Mouse (Mus musculus) embryonic facial prominence, embryonic 13.5 days (tissue): ENCODE data around the gene Fam208b. TPM values are rescaled to one million over a fixed set of nuclear protein-coding genes. Genes with fewer than 3 reads are reported as not detected.

ENCODE experiments used
- ATAC-seq: fragments of 200-750 bp; cut with Nextera tagmentation; 2 replicates; pipeline ENCODE4 v1.8.0; 2017; ENCODE audit warnings: low read depth; ENCODE audit not compliant: insufficient number of reproducible peaks, insufficient read depth, low FRiP score, low TSS enrichment
- H3K27ac ChIP-seq: fragments of 300-500 bp; sonication (generic); 2 replicates; pipeline ENCODE4 v1.5.1; 2015; ENCODE audit warnings: moderate library complexity, mild to moderate bottlenecking, inconsistent platforms
- H3K27me3 ChIP-seq: fragments of 300-500 bp; sonication (generic); 2 replicates; pipeline ENCODE4 v1.6.1; 2015; ENCODE audit warnings: mild to moderate bottlenecking, inconsistent platforms
- H3K36me3 ChIP-seq: fragments of 300-500 bp; sonication (generic); 2 replicates; pipeline ENCODE4 v1.6.1; 2015; ENCODE audit warnings: mild to moderate bottlenecking, inconsistent platforms
- H3K4me1 ChIP-seq: fragments of 300-500 bp; sonication (generic); 2 replicates; pipeline ENCODE4 v1.6.1; 2015; ENCODE audit warnings: inconsistent platforms
- H3K4me2 ChIP-seq: fragments of 300-500 bp; sonication (generic); 2 replicates; pipeline ENCODE4 v1.6.1; 2015; ENCODE audit warnings: moderate library complexity, mild to moderate bottlenecking, inconsistent platforms
- H3K4me3 ChIP-seq: fragments of 300-500 bp; sonication (generic); 2 replicates; pipeline ENCODE4 v1.5.1; 2015; ENCODE audit warnings: mild to moderate bottlenecking, inconsistent platforms
- H3K9ac ChIP-seq: fragments of 300-500 bp; sonication (generic); 2 replicates; pipeline ENCODE4 v1.6.1; 2015; ENCODE audit warnings: mild to moderate bottlenecking, inconsistent platforms
- H3K9me3 ChIP-seq: fragments of 300-500 bp; sonication (generic); 2 replicates; pipeline ENCODE4 v1.6.1; 2016; ENCODE audit warnings: inconsistent platforms
- WGBS: fragments of 180-500 bp; shearing (Covaris S2); methylation state at CpG from one replicate; pipeline ENCODE4 v1.1.7; 2015; ENCODE audit warnings: mixed read lengths; 5-methylcytosine and 5-hydroxymethylcytosine counted together
- polyA plus RNA-seq: library from polyadenylated mRNA; unstranded; fragments of >200 nt; fragmentation: Nextera tagmentation; extraction: Ambion mirVana; gene quantifications from 2 replicates; pipeline ENCODE4 v1.2.1, GENCODE M21; 2015

The Fam208b gene
- polyA plus RNA-seq, 1 experiment from 2014 or later: 23.4 TPM

DNA sequence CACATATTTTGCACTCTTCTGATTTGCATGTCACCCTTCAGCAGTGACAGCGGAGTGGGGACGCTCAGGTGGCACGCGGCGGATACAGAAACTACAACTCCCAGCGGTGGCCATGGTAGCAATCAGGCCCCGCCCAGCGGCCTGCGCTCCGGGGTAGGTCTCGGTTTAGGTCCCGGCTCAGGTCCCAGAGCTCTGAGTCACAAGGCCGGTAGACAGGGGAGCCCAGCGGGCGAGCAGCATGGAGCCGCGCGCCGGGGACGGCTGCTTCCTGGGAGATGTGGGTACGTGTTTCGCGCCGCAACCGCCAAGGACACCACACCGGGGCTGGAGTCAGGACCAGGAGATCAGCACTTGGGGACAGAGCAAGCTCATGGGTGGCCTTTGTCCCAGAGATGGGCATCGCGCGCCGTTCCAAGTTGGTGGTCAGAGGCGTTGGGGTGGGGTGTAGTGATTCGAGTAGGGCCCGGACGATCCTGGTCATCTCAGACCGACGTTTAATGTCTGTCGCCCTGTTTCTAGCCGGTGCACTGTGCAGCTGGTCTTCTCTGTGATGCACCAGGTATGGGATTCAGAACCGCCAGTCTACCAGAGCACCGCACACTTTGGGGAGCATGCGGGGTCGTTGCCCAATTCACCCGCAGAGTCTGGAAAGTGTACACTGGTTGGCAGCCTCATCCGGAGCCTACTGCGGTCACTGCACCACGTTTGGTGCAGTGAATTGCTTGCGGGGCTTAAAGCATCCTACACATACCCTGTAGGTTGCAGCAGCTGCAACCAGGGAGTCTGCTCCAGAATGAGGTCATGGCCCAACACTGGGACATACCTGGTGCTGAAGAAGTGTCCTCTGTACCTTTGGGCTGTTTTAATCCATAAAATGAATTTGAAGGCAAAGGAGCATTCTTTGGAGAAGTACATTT lies 23.2 kb upstream of the Fam208b start, which contains the start of gene Asb13:
Gene Asb13, plus strand, starts transcription at position 138 of the 917 bp plus-strand sequence.
- Histone ChIP-seq H3K9ac (peak within 1 kb of the TSS; percentile 84), H3K27me3 (no peaks in the 10 kb centered on the region), H3K36me3 (no peaks in the 10 kb centered on the region), H3K27ac (no peak within 1 kb of the TSS), H3K4me2 (peak within 1 kb of the TSS; percentile 79), H3K9me3 (no peaks in the 10 kb centered on the region), H3K4me1 (0 out of 2 replicates have a peak, but pooled peaks cover 5% of the 10 kb centered on the region), H3K4me3 (peak within 1 kb of the TSS; percentile 75)
- under 1% methylated on average over 47 of the region's 47 CpGs for WGBS
- peak; percentile 83 for ATAC-seq

DNA sequence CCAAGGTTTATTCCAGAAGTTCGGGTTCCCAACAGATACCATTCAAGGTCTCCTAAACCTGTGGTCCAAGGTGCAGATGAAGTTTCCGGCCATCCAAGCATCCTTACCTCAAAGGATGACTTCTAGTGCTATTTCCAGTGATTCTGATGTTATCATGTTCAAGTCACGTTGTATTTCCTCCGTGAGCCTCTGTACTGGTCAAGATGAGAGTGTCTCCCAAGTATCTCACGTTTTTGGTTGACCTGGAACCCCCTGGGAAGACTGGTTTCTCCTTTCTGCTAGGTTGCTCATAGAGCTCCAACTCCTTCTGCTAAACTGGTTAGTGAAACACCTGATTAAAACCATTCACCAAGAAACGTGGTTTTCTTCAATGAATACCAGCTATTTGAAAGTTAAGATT lies 22.2 kb upstream of the Fam208b start:
- Histone ChIP-seq H3K9ac (no peak overlapping the region), H3K4me1 (0 out of 2 replicates have a peak, but pooled peaks cover 5% of the 10 kb centered on the region), H3K9me3 (no peaks in the 10 kb centered on the region), H3K27ac (no peak overlapping the region), H3K4me3 (no peak overlapping the region), H3K36me3 (no peaks in the 10 kb centered on the region), H3K27me3 (no peaks in the 10 kb centered on the region), H3K4me2 (peak overlapping the region; percentile 79)
- ATAC-seq: no peak
- 36% methylated on average over 6 of the region's 6 CpGs for WGBS

DNA sequence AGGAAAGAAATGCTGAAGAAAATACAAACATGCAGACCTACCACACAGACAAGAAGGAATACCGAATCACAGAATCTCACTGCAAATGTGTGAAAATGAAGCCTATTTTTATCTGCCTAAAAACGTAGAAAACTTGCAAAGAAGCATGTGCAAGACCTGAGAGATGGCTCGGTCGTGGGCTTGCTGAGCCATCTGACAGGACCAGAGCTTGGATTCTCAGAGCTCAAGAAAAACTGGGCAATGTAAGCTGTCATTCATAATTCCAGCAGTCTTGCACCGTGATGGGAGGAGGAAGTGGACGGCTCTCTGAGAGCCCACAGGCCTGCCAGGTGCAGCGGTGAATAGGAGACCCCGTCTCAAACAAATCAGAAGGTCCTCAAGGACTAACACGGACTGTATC lies 21.6 kb upstream of the Fam208b start:
- no peak for ATAC-seq
- Histone ChIP-seq H3K27me3 (no peaks in the 10 kb centered on the region), H3K4me3 (no peak overlapping the region), H3K9me3 (no peaks in the 10 kb centered on the region), H3K9ac (no peak overlapping the region), H3K36me3 (no peaks in the 10 kb centered on the region), H3K4me1 (0 out of 2 replicates have a peak, but pooled peaks cover 5% of the 10 kb centered on the region), H3K4me2 (no peak overlapping the region), H3K27ac (no peak overlapping the region)
- WGBS: 84% methylated on average over 9 of the region's 9 CpGs

DNA sequence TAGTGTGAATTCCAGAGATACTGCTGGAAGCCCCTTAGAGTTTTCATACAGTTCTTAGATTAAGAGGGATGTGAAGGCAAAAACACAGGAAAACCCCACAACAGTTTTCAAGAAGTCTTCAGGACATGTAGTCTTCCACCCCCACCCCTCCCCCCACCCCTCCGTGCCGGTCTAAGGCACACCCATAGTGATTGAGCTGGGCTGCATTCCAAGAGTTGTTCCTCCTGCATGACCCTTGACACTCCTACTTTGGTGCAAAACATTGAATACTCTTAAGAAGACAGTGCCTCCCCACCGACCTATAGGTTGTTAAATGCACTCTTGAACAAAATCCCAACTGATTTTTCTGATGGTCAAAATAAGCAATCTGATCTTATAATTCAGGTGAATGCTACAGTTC lies 17.2 kb upstream of the Fam208b start:
- WGBS: 13% methylated on average over 3 of the region's 3 CpGs

DNA sequence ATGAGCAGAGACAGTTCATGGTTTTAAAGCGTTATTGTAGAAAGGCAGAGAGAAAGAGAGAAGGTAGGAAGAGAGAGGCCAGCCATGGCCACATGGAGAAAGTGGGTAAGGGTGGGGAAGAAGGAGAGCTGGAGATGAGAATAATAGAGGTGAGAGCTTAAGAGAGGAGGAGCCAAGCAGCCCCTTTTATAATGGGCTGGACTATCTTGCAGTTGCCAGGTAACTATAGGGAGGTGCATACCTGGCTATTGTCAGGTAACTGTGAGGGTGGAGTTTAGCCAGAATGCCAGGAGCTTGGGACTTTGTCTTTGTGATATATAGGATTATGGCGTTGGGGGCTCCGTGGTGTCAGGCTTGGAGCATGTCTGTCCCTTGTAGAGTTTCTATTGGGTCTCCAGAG lies 16.2 kb upstream of the Fam208b start:
- H3K4me3 ChIP-seq: no peak overlapping the region
- no peak for ATAC-seq
- H3K4me2 ChIP-seq: no peak overlapping the region
- H3K27ac ChIP-seq: no peak overlapping the region
- H3K9ac ChIP-seq: no peak overlapping the region
- WGBS: 52% methylated on average over 3 of the region's 3 CpGs
- H3K9me3 ChIP-seq: no peaks in the 10 kb centered on the region
- no peaks in the 10 kb centered on the region for H3K4me1 ChIP-seq
- H3K27me3 ChIP-seq: no peaks in the 10 kb centered on the region
- H3K36me3 ChIP-seq: no peaks in the 10 kb centered on the region

More for the DNA sequence above, 17.2 kb upstream of the Fam208b start:
- no peaks in the 10 kb centered on the region for H3K27me3 ChIP-seq
- H3K27ac ChIP-seq: no peak overlapping the region
- H3K9ac ChIP-seq: no peak overlapping the region
- no peak overlapping the region for H3K4me2 ChIP-seq
- H3K4me3 ChIP-seq: no peak overlapping the region
- H3K36me3 ChIP-seq: no peaks in the 10 kb centered on the region
- no peaks in the 10 kb centered on the region for H3K4me1 ChIP-seq
- ATAC-seq: no peak
- no peaks in the 10 kb centered on the region for H3K9me3 ChIP-seq

DNA sequence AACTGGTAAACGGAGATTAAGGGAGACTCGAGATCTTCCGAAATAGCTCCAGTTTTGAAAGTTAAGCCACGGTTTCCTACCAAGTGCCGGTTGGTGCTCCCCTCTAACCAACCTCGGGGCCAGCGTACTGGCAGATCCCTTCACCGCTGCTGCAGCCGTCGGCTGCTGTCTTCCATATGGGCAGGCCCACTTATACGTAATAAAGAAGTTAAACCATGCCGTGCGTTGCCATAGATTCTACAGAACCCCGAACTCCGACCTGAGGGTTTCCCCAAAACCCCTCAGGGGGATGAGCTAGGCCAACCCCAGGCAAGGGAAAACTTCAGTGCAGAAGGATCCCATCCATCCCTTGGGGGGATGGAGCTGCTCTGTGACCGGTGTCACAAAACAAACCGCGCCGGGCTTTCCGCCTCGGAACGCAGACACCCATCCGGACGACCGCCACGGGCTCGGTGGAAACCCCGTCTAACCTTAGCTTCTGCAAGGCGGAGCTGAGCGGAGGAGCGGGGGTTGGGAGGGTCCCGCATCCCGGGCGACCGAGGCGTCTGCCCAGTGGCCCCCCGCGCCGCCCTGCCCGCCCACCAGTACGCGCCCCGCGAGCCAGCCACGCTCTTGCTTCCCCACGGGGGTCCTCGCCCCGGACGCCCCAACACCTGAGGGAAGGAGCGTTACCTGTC lies 652 bp downstream of the Fam208b start:
- H3K36me3 ChIP-seq: no peaks in the 10 kb centered on the region
- H3K4me3 ChIP-seq: peak overlapping the region; percentile 96
- peak overlapping the region; percentile 70 for H3K4me2 ChIP-seq
- no peaks in the 10 kb centered on the region for H3K9me3 ChIP-seq
- ATAC-seq: peak; percentile 40
- peak overlapping the region; percentile 96 for H3K27ac ChIP-seq
- under 1% methylated on average over 50 of the region's 50 CpGs for WGBS
- peak overlapping the region; percentile 92 for H3K9ac ChIP-seq
- peaks cover 5% of the 10 kb centered on the region; the same call in 1 of the 2 replicates for H3K27me3 ChIP-seq
- no peaks in the 10 kb centered on the region for H3K4me1 ChIP-seq

DNA sequence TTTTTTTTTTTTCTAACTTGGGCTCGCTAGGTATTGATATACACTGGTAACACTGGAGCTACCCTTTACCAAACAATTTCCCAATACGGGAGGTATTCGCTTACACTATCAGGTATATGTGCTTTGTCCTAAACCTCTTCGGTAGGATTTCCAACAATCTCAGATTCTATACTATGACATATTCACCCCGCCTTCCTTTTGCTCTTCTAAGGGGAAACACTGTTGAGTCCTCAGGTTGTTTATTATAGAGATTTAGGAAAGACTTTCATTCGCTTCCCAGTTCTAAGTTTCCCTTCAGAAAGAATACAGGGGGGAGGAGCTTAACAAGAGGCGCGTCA lies 1.2 kb downstream of the Fam208b start:
- Histone ChIP-seq H3K4me2 (peak overlapping the region; percentile 70), H3K4me3 (peak overlapping the region; percentile 96), H3K9ac (peak overlapping the region; percentile 92), H3K4me1 (no peaks in the 10 kb centered on the region), H3K27ac (peak overlapping the region; percentile 96; the same call in 1 of the 2 replicates), H3K9me3 (no peaks in the 10 kb centered on the region), H3K36me3 (no peaks in the 10 kb centered on the region), H3K27me3 (peaks cover 5% of the 10 kb centered on the region; the same call in 1 of the 2 replicates)
- ATAC-seq: no peak
- 17% methylated on average over 8 of the region's 8 CpGs for WGBS

DNA sequence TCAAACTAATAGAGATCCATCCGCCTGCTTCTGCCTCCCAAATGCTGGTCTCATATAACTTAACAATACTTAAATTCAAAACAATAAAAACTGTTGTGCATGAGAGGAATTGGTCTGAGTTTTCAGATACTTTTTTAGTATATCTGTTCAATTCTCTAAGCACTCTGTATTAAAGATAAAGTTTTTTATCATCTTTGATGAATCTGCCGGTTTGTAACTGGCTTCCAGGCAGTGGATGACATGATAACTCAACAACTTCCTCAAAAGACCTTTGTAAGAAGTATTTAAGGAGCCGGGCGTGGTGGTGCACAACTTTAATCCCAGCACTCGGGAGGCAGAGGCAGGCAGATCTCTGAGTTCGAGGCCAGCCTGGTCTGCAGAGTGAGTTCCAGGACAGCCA lies 14.7 kb downstream of the Fam208b start:
- H3K4me3 ChIP-seq: no peak overlapping the region
- no peaks in the 10 kb centered on the region for H3K27me3 ChIP-seq
- 94% methylated on average over 6 of the region's 6 CpGs for WGBS
- H3K4me2 ChIP-seq: no peak overlapping the region
- peaks cover 56% of the 10 kb centered on the region for H3K36me3 ChIP-seq
- H3K9me3 ChIP-seq: no peaks in the 10 kb centered on the region
- H3K9ac ChIP-seq: no peak overlapping the region
- H3K4me1 ChIP-seq: no peaks in the 10 kb centered on the region
- ATAC-seq: no peak
- no peak overlapping the region for H3K27ac ChIP-seq

DNA sequence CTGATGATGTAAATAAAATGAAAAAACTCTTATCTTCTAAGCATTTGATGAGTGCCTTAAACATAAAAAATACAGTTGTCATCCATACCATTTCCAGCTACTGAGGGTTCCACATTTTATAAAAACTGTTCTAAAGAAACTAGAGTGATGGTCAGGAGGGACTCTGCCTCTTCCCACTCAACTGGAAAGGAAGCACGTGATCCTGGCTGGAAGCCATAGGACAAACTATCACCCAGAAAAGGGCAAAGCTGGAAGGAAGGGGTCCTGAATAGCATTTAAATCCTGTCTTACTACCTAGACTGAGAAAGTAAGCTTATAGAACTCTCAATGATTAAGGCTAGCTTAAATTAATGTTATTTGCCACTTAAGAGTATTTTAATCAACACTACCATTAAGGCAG lies 16.6 kb downstream of the Fam208b start:
- WGBS: 94% methylated on average over 1 of the region's 1 CpGs
- no peaks in the 10 kb centered on the region for H3K27me3 ChIP-seq
- H3K36me3 ChIP-seq: peaks cover 65% of the 10 kb centered on the region
- ATAC-seq: no peak
- no peak overlapping the region for H3K27ac ChIP-seq
- H3K9me3 ChIP-seq: no peaks in the 10 kb centered on the region
- H3K4me2 ChIP-seq: no peak overlapping the region
- H3K4me3 ChIP-seq: no peak overlapping the region
- no peak overlapping the region for H3K9ac ChIP-seq
- no peaks in the 10 kb centered on the region for H3K4me1 ChIP-seq

DNA sequence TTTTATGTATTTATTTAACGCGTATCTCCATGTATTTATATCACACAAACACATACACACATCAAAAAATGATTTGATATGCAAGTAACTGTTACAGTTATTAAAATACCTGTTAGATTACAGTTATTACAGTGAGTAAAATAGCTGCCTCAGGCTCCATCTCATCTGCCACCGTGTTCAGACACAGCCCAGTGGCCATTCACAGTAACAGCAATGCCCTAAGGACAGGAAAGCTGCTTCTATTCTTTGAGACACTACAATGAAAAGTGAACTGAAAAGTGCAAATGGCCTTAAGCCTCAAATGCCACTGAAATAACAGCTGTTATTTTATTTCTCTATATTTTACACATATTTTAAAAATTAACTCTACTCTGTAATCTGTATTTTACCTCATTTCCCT lies 20.1 kb downstream of the Fam208b start:
- Histone ChIP-seq H3K4me2 (no peak overlapping the region), H3K9ac (no peak overlapping the region), H3K9me3 (no peaks in the 10 kb centered on the region), H3K27ac (no peak overlapping the region), H3K4me3 (no peak overlapping the region), H3K27me3 (no peaks in the 10 kb centered on the region), H3K4me1 (no peaks in the 10 kb centered on the region), H3K36me3 (peaks cover 63% of the 10 kb centered on the region)
- WGBS: 84% methylated on average over 3 of the region's 3 CpGs
- ATAC-seq: no peak

DNA sequence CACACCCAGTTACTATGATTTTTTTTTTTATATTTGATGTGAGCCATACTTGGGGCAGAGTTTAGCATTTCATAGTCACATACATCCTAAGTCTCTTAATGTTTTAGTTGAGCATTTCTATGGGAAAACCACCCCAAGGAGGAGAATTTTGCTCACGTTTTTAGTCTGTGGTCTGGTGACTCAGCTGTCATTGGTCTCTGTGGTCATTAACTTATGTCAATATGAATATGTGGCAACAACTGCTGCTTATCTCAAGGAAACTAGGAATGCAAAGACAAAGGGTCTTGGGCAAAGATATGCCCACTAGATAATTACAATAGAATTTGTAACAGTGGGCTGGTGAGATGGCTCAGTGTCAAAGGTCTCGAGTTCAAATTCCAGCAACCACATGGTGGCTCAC lies 47.0 kb downstream of the Fam208b start:
- Histone ChIP-seq H3K4me3 (no peak overlapping the region), H3K9me3 (no peaks in the 10 kb centered on the region), H3K27ac (no peak overlapping the region), H3K27me3 (no peaks in the 10 kb centered on the region), H3K9ac (no peak overlapping the region), H3K4me1 (no peaks in the 10 kb centered on the region), H3K36me3 (peaks cover 69% of the 10 kb centered on the region), H3K4me2 (no peak overlapping the region)
- WGBS: 77% methylated on average over 2 of the region's 2 CpGs
- no peak for ATAC-seq

DNA sequence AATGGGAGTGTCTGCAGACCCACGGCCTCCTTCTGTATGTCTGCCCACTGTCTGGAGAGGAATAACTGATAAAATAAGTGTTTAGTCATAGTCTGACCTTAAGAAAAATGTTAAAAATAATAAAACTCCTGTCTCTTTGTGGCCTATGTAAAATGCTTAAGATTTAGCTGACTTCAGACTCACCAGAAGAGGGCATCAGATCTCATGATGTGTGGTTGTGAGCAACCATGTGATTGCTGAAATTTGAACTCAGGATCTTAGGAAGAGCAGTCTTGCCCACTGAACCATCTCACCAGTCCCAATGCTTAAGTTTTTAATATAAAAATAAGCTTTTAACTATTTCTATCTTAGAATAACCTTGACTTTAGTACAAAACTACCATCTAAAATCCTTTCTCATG lies 47.8 kb downstream of the Fam208b start:
- H3K36me3 ChIP-seq: peaks cover 67% of the 10 kb centered on the region
- H3K9me3 ChIP-seq: no peaks in the 10 kb centered on the region
- H3K27ac ChIP-seq: no peak overlapping the region
- H3K27me3 ChIP-seq: no peaks in the 10 kb centered on the region
- no peak overlapping the region for H3K4me3 ChIP-seq
- H3K9ac ChIP-seq: no peak overlapping the region
- H3K4me2 ChIP-seq: no peak overlapping the region
- H3K4me1 ChIP-seq: no peaks in the 10 kb centered on the region
- WGBS: 92% methylated on average over 1 of the region's 1 CpGs
- no peak for ATAC-seq
